Mouse (Mus musculus): ENCODE measurements around the gene Arhgap31.

DNA sequence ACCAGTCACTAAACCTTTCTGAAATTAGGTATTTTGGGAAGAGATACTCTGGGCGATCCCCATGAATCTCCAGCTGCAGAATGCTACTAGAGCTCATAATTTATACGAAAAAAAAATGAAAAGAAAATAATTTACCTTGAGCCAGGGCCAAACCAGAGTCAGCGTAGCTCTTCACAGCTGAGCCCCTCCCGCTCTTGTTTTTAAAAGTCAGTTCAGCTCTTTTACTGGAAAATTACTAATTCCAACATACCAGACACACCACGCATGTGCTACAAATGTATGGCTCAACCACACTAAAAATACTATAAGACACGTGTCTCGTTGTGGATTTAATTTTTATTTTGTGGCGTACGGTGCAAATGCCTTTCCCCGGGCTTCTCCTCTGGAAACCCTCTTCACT lies 50.5 kb downstream of the Arhgap31 start:
- no peak for TF ChIP-seq POLR2A (IDR thresholded peaks at IDR 0.05; ENCODE audit: borderline replicate concordance, low read depth, low read length)
- no peak for TF ChIP-seq CTCF (IDR thresholded peaks at IDR 0.05; ENCODE audit: low read depth, low read length)
